Mouse (Mus musculus): ENCODE data around the gene Klf7. TPM values are rescaled to one million over a fixed set of nuclear protein-coding genes. Genes with fewer than 3 reads are reported as not detected.
A peak's percentile ranks its signal among the peaks of the same experiment; 100 is the strongest.

The Klf7 gene
- polyA plus RNA-seq, 1 experiment from 2014 or later: 22.9 TPM

GRCm38 (mm10) chr1:64005194-64005593, 116.9 kb downstream of the Klf7 start:
- Histone ChIP-seq H3K27ac (ENCODE audit: low read length) (no peak overlapping the region), H3K4me2 (ENCODE audit: low read depth, low read length) (no peak overlapping the region), H3K27me3 (ENCODE audit: control insufficient read depth, insufficient read depth, low read length) (no peaks in the 10 kb centered on the region), H3K9me3 (replicated peaks; ENCODE audit: control insufficient read depth, low read length) (no peaks in the 10 kb centered on the region), H3K4me3 (replicated peaks; ENCODE audit: low read length) (no peak overlapping the region), H3K9ac (ENCODE audit: low read length) (no peak overlapping the region), H3K4me1 (ENCODE audit: control insufficient read depth, insufficient read depth, low read length) (no peaks in the 10 kb centered on the region), H3K36me3 (ENCODE audit: control insufficient read depth, insufficient read depth, low read length) (no peaks in the 10 kb centered on the region)
- peak; percentile 44; the same call in 1 of the 2 replicates for ATAC-seq (ENCODE audit: insufficient read depth, low FRiP score)
- 74% methylated on average over 2 of the region's 2 CpGs for WGBS

GRCm38 (mm10) chr1:64003525-64004291, 118.4 kb downstream of the Klf7 start:
- Histone ChIP-seq H3K27ac (ENCODE audit: low read length) (no peak overlapping the region), H3K27me3 (ENCODE audit: control insufficient read depth, insufficient read depth, low read length) (no peaks in the 10 kb centered on the region), H3K4me1 (ENCODE audit: control insufficient read depth, insufficient read depth, low read length) (no peaks in the 10 kb centered on the region), H3K9me3 (replicated peaks; ENCODE audit: control insufficient read depth, low read length) (no peaks in the 10 kb centered on the region), H3K36me3 (ENCODE audit: control insufficient read depth, insufficient read depth, low read length) (no peaks in the 10 kb centered on the region), H3K4me2 (ENCODE audit: low read depth, low read length) (no peak overlapping the region), H3K9ac (ENCODE audit: low read length) (no peak overlapping the region), H3K4me3 (replicated peaks; ENCODE audit: low read length) (no peak overlapping the region)
- WGBS: 47% methylated on average over 9 of the region's 9 CpGs
- no peak for ATAC-seq (ENCODE audit: insufficient read depth, low FRiP score)

- no peaks in the 10 kb centered on the region for H3K4me1 ChIP-seq (ENCODE audit: control insufficient read depth, insufficient read depth, low read length)
- H3K9me3 ChIP-seq (replicated peaks; ENCODE audit: control insufficient read depth, low read length): no peaks in the 10 kb centered on the region
- H3K4me3 ChIP-seq (replicated peaks; ENCODE audit: low read length): no peak overlapping the region
- no peaks in the 10 kb centered on the region for H3K36me3 ChIP-seq (ENCODE audit: control insufficient read depth, insufficient read depth, low read length)
- ATAC-seq (ENCODE audit: insufficient read depth, low FRiP score): no peak
- H3K9ac ChIP-seq (ENCODE audit: low read length): no peak overlapping the region
- H3K27ac ChIP-seq (ENCODE audit: low read length): no peak overlapping the region
- H3K27me3 ChIP-seq (ENCODE audit: control insufficient read depth, insufficient read depth, low read length): no peaks in the 10 kb centered on the region
- H3K4me2 ChIP-seq (ENCODE audit: low read depth, low read length): no peak overlapping the region
- WGBS: 89% methylated on average over 6 of the region's 6 CpGs
Observed at GRCm38 (mm10) chr1:64002036-64002435, 120.0 kb downstream of the Klf7 start.

- ATAC-seq (ENCODE audit: insufficient read depth, low FRiP score): no peak
- H3K9ac ChIP-seq (ENCODE audit: low read length): no peak overlapping the region
Observed at GRCm38 (mm10) chr1:64000597-64000996, 121.5 kb downstream of the Klf7 start.

GRCm38 (mm10) chr1:63999481-63999880, 122.6 kb downstream of the Klf7 start:
- no peaks in the 10 kb centered on the region for H3K9me3 ChIP-seq (replicated peaks; ENCODE audit: control insufficient read depth, low read length)
- H3K27me3 ChIP-seq (ENCODE audit: control insufficient read depth, insufficient read depth, low read length): no peaks in the 10 kb centered on the region
- H3K4me2 ChIP-seq (ENCODE audit: low read depth, low read length): no peak overlapping the region
- ATAC-seq (ENCODE audit: insufficient read depth, low FRiP score): no peak
- H3K9ac ChIP-seq (ENCODE audit: low read length): no peak overlapping the region
- 79% methylated on average over 8 of the region's 8 CpGs for WGBS
- no peak overlapping the region for H3K4me3 ChIP-seq (replicated peaks; ENCODE audit: low read length)
- no peak overlapping the region for H3K27ac ChIP-seq (ENCODE audit: low read length)
- H3K36me3 ChIP-seq (ENCODE audit: control insufficient read depth, insufficient read depth, low read length): no peaks in the 10 kb centered on the region
- H3K4me1 ChIP-seq (ENCODE audit: control insufficient read depth, insufficient read depth, low read length): peaks cover 7% of the 10 kb centered on the region

More at GRCm38 (mm10) chr1:64000597-64000996, 121.5 kb downstream of the Klf7 start:
- Histone ChIP-seq H3K4me3 (replicated peaks; ENCODE audit: low read length) (no peak overlapping the region), H3K27ac (ENCODE audit: low read length) (no peak overlapping the region), H3K4me2 (ENCODE audit: low read depth, low read length) (no peak overlapping the region), H3K9me3 (replicated peaks; ENCODE audit: control insufficient read depth, low read length) (no peaks in the 10 kb centered on the region), H3K27me3 (ENCODE audit: control insufficient read depth, insufficient read depth, low read length) (no peaks in the 10 kb centered on the region), H3K4me1 (ENCODE audit: control insufficient read depth, insufficient read depth, low read length) (0 out of 2 replicates have a peak, but pooled peaks cover 3% of the 10 kb centered on the region), H3K36me3 (ENCODE audit: control insufficient read depth, insufficient read depth, low read length) (no peaks in the 10 kb centered on the region)
- 75% methylated on average over 2 of the region's 2 CpGs for WGBS

GRCm38 (mm10) chr1:63998901-63999300, 123.2 kb downstream of the Klf7 start:
- no peaks in the 10 kb centered on the region for H3K27me3 ChIP-seq (ENCODE audit: control insufficient read depth, insufficient read depth, low read length)
- no peaks in the 10 kb centered on the region for H3K36me3 ChIP-seq (ENCODE audit: control insufficient read depth, insufficient read depth, low read length)
- peaks cover 9% of the 10 kb centered on the region for H3K4me1 ChIP-seq (ENCODE audit: control insufficient read depth, insufficient read depth, low read length)
- no peak overlapping the region for H3K27ac ChIP-seq (ENCODE audit: low read length)
- H3K9me3 ChIP-seq (replicated peaks; ENCODE audit: control insufficient read depth, low read length): no peaks in the 10 kb centered on the region
- no peak overlapping the region for H3K4me2 ChIP-seq (ENCODE audit: low read depth, low read length)
- no peak overlapping the region for H3K9ac ChIP-seq (ENCODE audit: low read length)
- WGBS: 83% methylated on average over 4 of the region's 4 CpGs
- no peak overlapping the region for H3K4me3 ChIP-seq (replicated peaks; ENCODE audit: low read length)
- no peak for ATAC-seq (ENCODE audit: insufficient read depth, low FRiP score)

GRCm38 (mm10) chr1:63998139-63998538, 123.9 kb downstream of the Klf7 start:
- H3K27ac ChIP-seq (ENCODE audit: low read length): no peak overlapping the region
- WGBS: 71% methylated on average over 2 of the region's 2 CpGs

GRCm38 (mm10) chr1:63995828-63996227, 126.3 kb downstream of the Klf7 start:
- Histone ChIP-seq H3K36me3 (ENCODE audit: control insufficient read depth, insufficient read depth, low read length) (no peaks in the 10 kb centered on the region), H3K9me3 (replicated peaks; ENCODE audit: control insufficient read depth, low read length) (no peaks in the 10 kb centered on the region), H3K27ac (ENCODE audit: low read length) (no peak overlapping the region), H3K27me3 (ENCODE audit: control insufficient read depth, insufficient read depth, low read length) (no peaks in the 10 kb centered on the region), H3K4me3 (replicated peaks; ENCODE audit: low read length) (no peak overlapping the region), H3K9ac (ENCODE audit: low read length) (no peak overlapping the region), H3K4me1 (ENCODE audit: control insufficient read depth, insufficient read depth, low read length) (peaks cover 9% of the 10 kb centered on the region), H3K4me2 (ENCODE audit: low read depth, low read length) (no peak overlapping the region)
- peak; percentile 50; the same call in 1 of the 2 replicates for ATAC-seq (ENCODE audit: insufficient read depth, low FRiP score)
- 32% methylated on average over 4 of the region's 4 CpGs for WGBS

More at GRCm38 (mm10) chr1:63998139-63998538, 123.9 kb downstream of the Klf7 start:
- ATAC-seq (ENCODE audit: insufficient read depth, low FRiP score): no peak
- Histone ChIP-seq H3K4me2 (ENCODE audit: low read depth, low read length) (no peak overlapping the region), H3K9me3 (replicated peaks; ENCODE audit: control insufficient read depth, low read length) (no peaks in the 10 kb centered on the region), H3K27me3 (ENCODE audit: control insufficient read depth, insufficient read depth, low read length) (no peaks in the 10 kb centered on the region), H3K4me3 (replicated peaks; ENCODE audit: low read length) (no peak overlapping the region), H3K4me1 (ENCODE audit: control insufficient read depth, insufficient read depth, low read length) (peaks cover 9% of the 10 kb centered on the region), H3K36me3 (ENCODE audit: control insufficient read depth, insufficient read depth, low read length) (no peaks in the 10 kb centered on the region), H3K9ac (ENCODE audit: low read length) (no peak overlapping the region)

- peaks cover 9% of the 10 kb centered on the region for H3K4me1 ChIP-seq (ENCODE audit: control insufficient read depth, insufficient read depth, low read length)
- no peaks in the 10 kb centered on the region for H3K36me3 ChIP-seq (ENCODE audit: control insufficient read depth, insufficient read depth, low read length)
- H3K9me3 ChIP-seq (replicated peaks; ENCODE audit: control insufficient read depth, low read length): no peaks in the 10 kb centered on the region
- no peak overlapping the region for H3K4me2 ChIP-seq (ENCODE audit: low read depth, low read length)
- peak overlapping the region; percentile 34; the same call in 1 of the 2 replicates for H3K27ac ChIP-seq (ENCODE audit: low read length)
- WGBS: 54% methylated on average over 5 of the region's 5 CpGs
- ATAC-seq (ENCODE audit: insufficient read depth, low FRiP score): no peak
- no peak overlapping the region for H3K9ac ChIP-seq (ENCODE audit: low read length)
- H3K4me3 ChIP-seq (replicated peaks; ENCODE audit: low read length): no peak overlapping the region
- H3K27me3 ChIP-seq (ENCODE audit: control insufficient read depth, insufficient read depth, low read length): no peaks in the 10 kb centered on the region
Observed at GRCm38 (mm10) chr1:63995137-63995492, 127.0 kb downstream of the Klf7 start.
